Mouse (Mus musculus) C2C12 (cell line): ENCODE data around the gene Gm20390.

Experiments
- CTCF ChIP-seq: IDR thresholded peaks from one replicate; pipeline ENCODE4 v1.5.1; 2011; ENCODE audit not compliant: control insufficient read depth, insufficient read depth, insufficient read length
- MAX ChIP-seq: IDR thresholded peaks from one replicate; pipeline ENCODE4 v1.6.1; 2011; ENCODE audit warnings: mild to moderate bottlenecking, control low read depth
- USF1 ChIP-seq: IDR thresholded peaks from one replicate; pipeline ENCODE4 v1.6.1; 2011; ENCODE audit warnings: low read depth, mild to moderate bottlenecking, control low read depth, moderate library complexity

- TF ChIP-seq USF1 = no peak
- TF ChIP-seq MAX = no peak
- TF ChIP-seq CTCF = no peak
Measured at GRCm38 (mm10) chr11:93986298-93986697, 18.2 kb upstream of the Gm20390 start.
